Mouse (Mus musculus): ENCODE data around the gene Sema5b. TPM values are rescaled to one million over a fixed set of nuclear protein-coding genes. Genes with fewer than 3 reads are reported as not detected.
"Not testable (repeated sequence)": the region's sequence is repeated elsewhere in the genome, so short reads cannot be mapped to it uniquely, and the experiment has no call there.

Sema5b gene
- polyA plus RNA-seq, 2 experiments, result 0.03 to 0.13 TPM

- H3K4me3 ChIP-seq (ENCODE audit: insufficient read depth in 1 of 2, low read depth in 2 of 2, low read length in 2 of 2), result no peak overlapping the region
- no peak for DNase-seq (ENCODE audit: low read depth in 3 of 3, low spot score in 3 of 3)
- TF ChIP-seq EP300 (IDR thresholded peaks at IDR 0.05; ENCODE audit: low read depth) (no peak), CTCF (IDR thresholded peaks at IDR 0.05; ENCODE audit: low read depth) (no peak)
- no peaks in the 10 kb centered on the region for H3K4me1 ChIP-seq (replicated peaks; ENCODE audit: control insufficient read depth in 2 of 2, insufficient read depth in 2 of 2, low read length in 1 of 2)
- H3K9ac ChIP-seq (replicated peaks), result no peak overlapping the region
- H3K27ac ChIP-seq, result no peak overlapping the region
- H3K4me2 ChIP-seq (ENCODE audit: low read depth), result no peak overlapping the region
- WGBS (ENCODE audit: insufficient replicate concordance), result 69% methylated on average over 22 of the region's 22 CpGs
- no peaks in the 10 kb centered on the region for H3K36me3 ChIP-seq (replicated peaks; ENCODE audit: control insufficient read depth, insufficient read depth, low read depth)
- ATAC-seq (ENCODE audit: insufficient read depth), result no peak
- no peaks in the 10 kb centered on the region for H3K27me3 ChIP-seq (ENCODE audit: control insufficient read depth, insufficient read depth, low read length)
- H3K9me3 ChIP-seq (ENCODE audit: control insufficient read depth, low read length), result no peaks in the 10 kb centered on the region
Measured at GRCm38 (mm10) chr16:35564246-35564905, 23.4 kb downstream of the Sema5b start.

- H3K27ac ChIP-seq; DNase-seq (ENCODE audit: low read depth in 3 of 3, low spot score in 3 of 3); H3K4me3 ChIP-seq (ENCODE audit: insufficient read depth in 1 of 2, low read depth in 2 of 2, low read length in 2 of 2); H3K4me2 ChIP-seq (ENCODE audit: low read depth); H3K9ac ChIP-seq (replicated peaks); H3K27me3 ChIP-seq (ENCODE audit: control insufficient read depth, insufficient read depth, low read length); H3K9me3 ChIP-seq (ENCODE audit: control insufficient read depth, low read length); ATAC-seq (ENCODE audit: insufficient read depth); H3K36me3 ChIP-seq (replicated peaks; ENCODE audit: control insufficient read depth, insufficient read depth, low read depth); H3K4me1 ChIP-seq (replicated peaks; ENCODE audit: control insufficient read depth in 2 of 2, insufficient read depth in 2 of 2, low read length in 1 of 2): not testable (repeated sequence)
- WGBS (ENCODE audit: insufficient replicate concordance), result 80% methylated on average over 5 of the region's 5 CpGs
Measured at GRCm38 (mm10) chr16:35565601-35566000, 24.7 kb downstream of the Sema5b start.

GRCm38 (mm10) chr16:35568225-35568880 lies 27.4 kb downstream of the Sema5b start:
- no peaks in the 10 kb centered on the region for H3K27me3 ChIP-seq (ENCODE audit: control insufficient read depth, insufficient read depth, low read length)
- ATAC-seq (ENCODE audit: insufficient read depth) (no peak), DNase-seq (ENCODE audit: low read depth in 3 of 3, low spot score in 3 of 3) (no peak)
- TF ChIP-seq CTCF (IDR thresholded peaks at IDR 0.05; ENCODE audit: low read depth), result no peak
- TF ChIP-seq EP300 (IDR thresholded peaks at IDR 0.05; ENCODE audit: low read depth), result no peak
- H3K9ac ChIP-seq (replicated peaks), result no peak overlapping the region
- H3K4me1 ChIP-seq (replicated peaks; ENCODE audit: control insufficient read depth in 2 of 2, insufficient read depth in 2 of 2, low read length in 1 of 2), result no peaks in the 10 kb centered on the region
- H3K36me3 ChIP-seq (replicated peaks; ENCODE audit: control insufficient read depth, insufficient read depth, low read depth), result no peaks in the 10 kb centered on the region
- 53% methylated on average over 15 of the region's 15 CpGs for WGBS (ENCODE audit: insufficient replicate concordance)
- no peak overlapping the region for H3K27ac ChIP-seq
- no peak overlapping the region for H3K4me2 ChIP-seq (ENCODE audit: low read depth)
- H3K4me3 ChIP-seq (ENCODE audit: insufficient read depth in 1 of 2, low read depth in 2 of 2, low read length in 2 of 2), result no peak overlapping the region
- H3K9me3 ChIP-seq (ENCODE audit: control insufficient read depth, low read length), result no peaks in the 10 kb centered on the region

GRCm38 (mm10) chr16:35569347-35569746 lies 28.4 kb downstream of the Sema5b start:
- H3K4me3 ChIP-seq (ENCODE audit: insufficient read depth in 1 of 2, low read depth in 2 of 2, low read length in 2 of 2), result no peak overlapping the region
- H3K36me3 ChIP-seq (replicated peaks; ENCODE audit: control insufficient read depth, insufficient read depth, low read depth), result no peaks in the 10 kb centered on the region
- no peak overlapping the region for H3K9ac ChIP-seq (replicated peaks)
- 49% methylated on average over 2 of the region's 2 CpGs for WGBS (ENCODE audit: insufficient replicate concordance)
- H3K27ac ChIP-seq, result no peak overlapping the region
- TF ChIP-seq EP300 (IDR thresholded peaks at IDR 0.05; ENCODE audit: low read depth) (no peak), CTCF (IDR thresholded peaks at IDR 0.05; ENCODE audit: low read depth) (no peak)
- no peak for ATAC-seq (ENCODE audit: insufficient read depth)
- no peaks in the 10 kb centered on the region for H3K9me3 ChIP-seq (ENCODE audit: control insufficient read depth, low read length)
- no peaks in the 10 kb centered on the region for H3K27me3 ChIP-seq (ENCODE audit: control insufficient read depth, insufficient read depth, low read length)
- no peak for DNase-seq (ENCODE audit: low read depth in 3 of 3, low spot score in 3 of 3)
- H3K4me1 ChIP-seq (replicated peaks; ENCODE audit: control insufficient read depth in 2 of 2, insufficient read depth in 2 of 2, low read length in 1 of 2), result no peaks in the 10 kb centered on the region
- no peak overlapping the region for H3K4me2 ChIP-seq (ENCODE audit: low read depth)

- no peak for DNase-seq (ENCODE audit: low read depth in 3 of 3, low spot score in 3 of 3)
- ATAC-seq (ENCODE audit: insufficient read depth), result no peak
- WGBS (ENCODE audit: insufficient replicate concordance), result 51% methylated on average over 9 of the region's 9 CpGs
Measured at GRCm38 (mm10) chr16:35569758-35570157, 28.8 kb downstream of the Sema5b start.

More at GRCm38 (mm10) chr16:35569758-35570157, 28.8 kb downstream of the Sema5b start:
- Histone ChIP-seq H3K9ac (replicated peaks) (no peak overlapping the region), H3K4me3 (ENCODE audit: insufficient read depth in 1 of 2, low read depth in 2 of 2, low read length in 2 of 2) (no peak overlapping the region), H3K4me2 (ENCODE audit: low read depth) (no peak overlapping the region), H3K36me3 (replicated peaks; ENCODE audit: control insufficient read depth, insufficient read depth, low read depth) (no peaks in the 10 kb centered on the region), H3K27ac (no peak overlapping the region), H3K4me1 (replicated peaks; ENCODE audit: control insufficient read depth in 2 of 2, insufficient read depth in 2 of 2, low read length in 1 of 2) (no peaks in the 10 kb centered on the region), H3K27me3 (ENCODE audit: control insufficient read depth, insufficient read depth, low read length) (no peaks in the 10 kb centered on the region), H3K9me3 (ENCODE audit: control insufficient read depth, low read length) (no peaks in the 10 kb centered on the region)
- no peak for TF ChIP-seq CTCF (IDR thresholded peaks at IDR 0.05; ENCODE audit: low read depth)
- TF ChIP-seq EP300 (IDR thresholded peaks at IDR 0.05; ENCODE audit: low read depth), result no peak

Measured in liver, embryonic 14.5 days (tissue).